8 mouse cellular contexts compared by ENCODE assay signal in genomic region chr16:33697576-33698276, GRCm38 (mm10). TPM values are rescaled to one million over a fixed set of nuclear protein-coding genes. Genes with fewer than 3 reads are reported as not detected.
DNase-seq lines count a peak whose midpoint lies in the region; ATAC-seq and TF ChIP-seq lines count a peak whose summit lies in the region.

No protein-coding gene starts in this region.

- ATAC-seq in intestine, embryonic 14.5 days (replicated peaks; ENCODE audit: low FRiP score, low TSS enrichment, low read depth), result no peak
- peak; percentile 72 for ATAC-seq in stomach, postnatal 0 days (ENCODE audit: low FRiP score, low TSS enrichment)

- H3K9me3 ChIP-seq in intestine, embryonic 14.5 days (ENCODE audit: control insufficient read depth, low read length), result no peaks in the 10 kb centered on the region
- no peaks in the 10 kb centered on the region for H3K9me3 ChIP-seq in stomach, postnatal 0 days (ENCODE audit: control insufficient read depth, low read length)

- H3K36me3 ChIP-seq in intestine, embryonic 14.5 days (ENCODE audit: control insufficient read depth, insufficient read depth, low read length), result no peaks in the 10 kb centered on the region
- no peaks in the 10 kb centered on the region for H3K36me3 ChIP-seq in stomach, postnatal 0 days (ENCODE audit: control insufficient read depth, insufficient read depth, low read length)

- peak overlapping the region; percentile 3; the same call in 1 of the 2 replicates for H3K9ac ChIP-seq in intestine, embryonic 14.5 days (ENCODE audit: low read length)
- no peak overlapping the region for H3K9ac ChIP-seq in stomach, postnatal 0 days (ENCODE audit: low read length)

- 52% methylated on average over 9 of the region's 9 CpGs for WGBS in intestine, embryonic 14.5 days
- WGBS in stomach, postnatal 0 days, result 38% methylated on average over 9 of the region's 9 CpGs

- 0 out of 2 replicates have a peak overlapping the region, but pooled peaks have one; percentile 20 for H3K4me2 ChIP-seq in intestine, embryonic 14.5 days (ENCODE audit: low read length)
- H3K4me2 ChIP-seq in stomach, postnatal 0 days (replicated peaks; ENCODE audit: low read depth), result no peak overlapping the region

- TF ChIP-seq CTCF in stomach, postnatal 0 days (IDR thresholded peaks at IDR 0.05; ENCODE audit: low read depth), result no peak

- no peak for TF ChIP-seq EP300 in stomach, postnatal 0 days (optimal IDR thresholded peaks at IDR 0.05)

- no peaks in the 10 kb centered on the region for H3K27me3 ChIP-seq in intestine, embryonic 14.5 days (replicated peaks; ENCODE audit: control insufficient read depth, insufficient read depth, low read length)
- no peaks in the 10 kb centered on the region for H3K27me3 ChIP-seq in stomach, postnatal 0 days (ENCODE audit: control insufficient read depth, insufficient read depth, low read length)

- DNase-seq in heart, adult 11 months, result peak; percentile 95
- DNase-seq in heart, postnatal 36 days, result no peak
- peak; percentile 41 to 42 for DNase-seq in spleen, postnatal 36 days (ENCODE audit: low spot score in 2 of 2)
- DNase-seq in spleen, postnatal 10 days (ENCODE audit: low spot score in 2 of 2), result no peak
- DNase-seq in intestine, embryonic 14.5 days (ENCODE audit: low spot score), result no peak
- no peak for DNase-seq in stomach, postnatal 0 days (ENCODE audit: low spot score)
- DNase-seq in cerebellum, adult 11-12 months, result no peak
- no peak for DNase-seq in cerebellum, adult 8-10 months

- H3K4me1 ChIP-seq in intestine, embryonic 14.5 days (replicated peaks; ENCODE audit: control insufficient read depth, insufficient read depth, low read length), result peaks cover 30% of the 10 kb centered on the region
- 0 out of 2 replicates have a peak, but pooled peaks cover 6% of the 10 kb centered on the region for H3K4me1 ChIP-seq in stomach, postnatal 0 days (replicated peaks; ENCODE audit: control insufficient read depth, insufficient read depth)

- intact Hi-C loops in heart, postnatal 36 days (cut with DNase I), result loop anchor here (5.0 kb wide), 1 partner anchor 115 kb away; no protein-coding TSS in a partner anchor

- no peak overlapping the region for H3K4me3 ChIP-seq in intestine, embryonic 14.5 days (ENCODE audit: low read depth, low read length)
- H3K4me3 ChIP-seq in stomach, postnatal 0 days (ENCODE audit: low read depth, low read length), result no peak overlapping the region

- H3K27ac ChIP-seq in intestine, embryonic 14.5 days (ENCODE audit: low read depth), result peak overlapping the region; percentile 60
- peak overlapping the region; percentile 37 for H3K27ac ChIP-seq in stomach, postnatal 0 days (replicated peaks)

RNA-seq across cellular contexts. Expression of gene Heg1, which starts 13.6 kb away (rescaled TPM):
- 100 to 1,000 TPM; 136 to 157 TPM for total RNA-seq in heart, postnatal 36 days (2021)
- polyA plus RNA-seq in intestine, embryonic 14.5 days (2014; fragmentation: Nextera tagmentation; extraction: Ambion mirVana), result 26.5 and 28.4 TPM in 2 replicates
- polyA plus RNA-seq in stomach, postnatal 0 days (2015; fragmentation: Nextera tagmentation; extraction: Ambion mirVana), result 8.5 and 9.1 TPM in 2 replicates

Comparison
In these comparisons a context has a peak if more than half of its experiments do, and no peak if none do; other contexts are left out.
1. DNase-seq: peak in heart, adult 11 months (single experiment) and spleen, postnatal 36 days (2 of 2); none in heart, postnatal 36 days (0 of 2), spleen, postnatal 10 days (0 of 2), intestine, embryonic 14.5 days (single experiment), stomach, postnatal 0 days (single experiment), cerebellum, adult 11-12 months (single experiment) and cerebellum, adult 8-10 months (single experiment).